Mouse (Mus musculus): Measurements from ENCODE around the gene Cpeb3. TPM values are rescaled to one million over a fixed set of nuclear protein-coding genes. Genes with fewer than 3 reads are reported as not detected.

Cpeb3 gene
- total RNA-seq, 2 experiments from 2014 or later: 77.6 to 93.0 TPM

DNA sequence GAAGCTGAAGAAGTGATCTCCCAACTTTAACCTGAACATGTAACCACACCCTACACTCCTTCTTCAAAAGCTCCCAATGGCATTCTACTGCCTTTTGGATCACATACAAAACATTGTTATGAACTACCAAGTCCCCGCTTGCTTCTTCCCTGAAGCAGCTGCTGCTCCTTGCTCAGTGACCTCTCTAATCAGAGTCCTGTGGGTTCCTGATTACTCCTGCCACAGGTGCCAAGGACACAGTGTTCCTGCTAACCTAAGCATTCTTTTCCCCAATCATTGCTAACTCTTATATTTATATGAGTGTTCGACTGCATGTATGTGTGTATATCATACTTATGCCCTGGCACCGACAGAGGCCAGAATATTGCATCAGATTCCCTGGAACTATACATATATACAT lies 115.2 kb downstream of the Cpeb3 start:
- intact Hi-C loops (cut with DNase I): no loop called here

DNA sequence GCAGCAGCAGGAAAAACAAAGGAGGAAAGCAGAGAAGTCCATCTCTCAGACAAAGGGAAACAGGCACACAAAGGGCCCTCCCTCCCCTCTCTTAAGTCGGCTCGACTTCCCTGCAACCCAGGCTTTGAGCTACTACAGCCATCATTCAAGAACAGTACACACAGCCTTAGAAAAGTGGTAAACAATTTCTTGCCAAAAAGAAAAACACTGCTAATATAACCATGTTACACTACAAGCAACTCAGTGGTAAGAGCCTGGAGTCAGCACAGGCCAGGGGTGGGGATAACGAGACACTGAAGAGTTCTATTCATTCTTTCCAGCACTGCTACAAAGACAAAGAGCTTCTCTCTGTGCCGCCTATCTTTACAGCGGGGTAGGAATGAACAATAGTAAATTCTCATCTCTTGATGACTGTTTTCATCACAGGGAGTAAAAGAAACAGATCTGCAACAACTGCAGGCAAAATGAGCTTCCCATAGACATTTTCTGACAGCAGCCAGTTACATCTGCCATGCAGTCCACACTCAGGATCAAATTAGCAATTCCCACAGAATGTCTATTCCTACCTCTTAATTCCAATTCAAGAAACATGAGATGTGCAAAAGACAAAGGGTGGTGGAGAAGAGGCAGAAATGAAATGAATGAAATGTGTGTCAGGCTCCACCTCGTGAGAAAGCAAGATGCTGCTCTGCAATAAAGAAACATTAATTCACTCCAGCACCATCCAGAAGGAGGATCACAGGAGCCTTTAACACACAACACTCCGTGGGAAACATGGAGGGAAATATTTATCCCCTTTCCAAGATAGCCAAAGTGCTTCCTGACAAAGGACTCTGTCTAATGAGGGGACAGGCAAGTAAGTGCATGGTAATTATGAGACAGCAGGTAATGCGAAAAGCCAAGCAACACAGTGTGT lies 118.0 kb downstream of the Cpeb3 start:
- intact Hi-C loops (cut with DNase I): no loop called here
- DNase-seq: no peak

More for the DNA sequence above, 115.2 kb downstream of the Cpeb3 start:
- DNase-seq: no peak

DNA sequence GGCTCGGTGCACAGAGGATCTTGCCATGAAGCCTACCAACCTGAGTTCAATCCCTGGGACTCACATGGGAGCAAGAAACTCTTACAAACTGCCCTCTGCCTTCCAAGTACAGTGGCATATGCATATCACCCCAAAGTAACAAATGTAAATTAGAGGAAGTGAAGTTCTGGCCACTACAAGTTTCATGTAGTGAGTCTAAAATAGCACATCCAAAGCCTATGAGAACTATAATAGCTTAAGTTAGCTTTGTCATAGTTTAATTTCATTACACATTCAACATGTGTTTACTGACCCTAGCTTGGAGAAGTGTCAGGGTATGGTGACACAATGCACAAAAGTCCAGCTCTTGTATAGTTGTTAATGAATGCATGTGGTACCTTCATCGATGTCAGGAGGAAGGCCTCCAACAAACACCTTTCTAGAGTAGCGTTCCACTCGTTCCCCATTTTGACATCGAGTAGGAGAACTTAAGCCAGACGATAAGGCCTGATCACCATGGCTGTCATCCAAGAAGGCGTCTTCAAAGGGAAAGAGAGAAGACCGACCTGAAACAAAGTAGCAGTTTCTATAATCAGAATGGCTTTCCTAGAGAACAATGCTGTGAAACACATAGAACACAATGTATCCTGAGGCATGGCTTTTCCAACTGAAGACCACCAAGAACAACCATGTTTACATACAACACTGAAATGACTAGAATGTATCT lies 120.2 kb downstream of the Cpeb3 start:
- no peak for DNase-seq
- intact Hi-C loops (cut with DNase I): no loop called here

- intact Hi-C loops (cut with DNase I): no loop called here
- no peak for DNase-seq
These were observed 123.9 kb downstream of the Cpeb3 start for GRCm38 (mm10) chr19:37084546-37084945.

- intact Hi-C loops (cut with DNase I): no loop called here
- DNase-seq: no peak
These were observed 126.9 kb downstream of the Cpeb3 start for GRCm38 (mm10) chr19:37081467-37081866.

GRCm38 (mm10) chr19:37079151-37079550 lies 129.2 kb downstream of the Cpeb3 start:
- intact Hi-C loops (cut with DNase I): loop anchor here (5.0 kb wide), 2 partner anchors 53 to 98 kb away; no protein-coding TSS in a partner anchor
- DNase-seq: no peak

DNA sequence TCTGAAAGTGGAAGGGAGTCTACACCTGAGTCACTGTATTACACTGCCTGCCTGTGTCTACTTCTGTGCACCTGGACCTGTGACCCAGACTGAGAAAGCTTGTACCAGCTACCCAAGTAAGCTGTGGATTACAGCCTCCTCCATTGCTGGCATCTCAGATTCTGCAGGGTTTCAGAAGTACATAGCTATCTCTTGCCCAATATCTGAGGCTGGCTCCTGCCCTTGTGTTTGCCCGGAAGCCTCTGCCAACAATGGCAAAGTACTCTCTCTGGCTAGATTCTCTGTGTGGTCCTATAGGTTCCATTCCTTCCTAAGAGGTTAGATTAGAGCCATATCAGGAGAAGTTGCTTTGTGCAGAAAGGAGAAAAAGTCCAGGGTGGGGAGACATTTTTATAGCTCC lies 129.8 kb downstream of the Cpeb3 start:
- intact Hi-C loops (cut with DNase I): loop anchor here (5.0 kb wide), 2 partner anchors 54 to 99 kb away; no protein-coding TSS in a partner anchor
- no peak for DNase-seq

- intact Hi-C loops (cut with DNase I): loop anchor here (5.0 kb wide), 2 partner anchors 54 to 99 kb away; no protein-coding TSS in a partner anchor
- peak; percentile 49 to 58 for DNase-seq
These were observed 130.3 kb downstream of the Cpeb3 start for GRCm38 (mm10) chr19:37078064-37078463.

DNA sequence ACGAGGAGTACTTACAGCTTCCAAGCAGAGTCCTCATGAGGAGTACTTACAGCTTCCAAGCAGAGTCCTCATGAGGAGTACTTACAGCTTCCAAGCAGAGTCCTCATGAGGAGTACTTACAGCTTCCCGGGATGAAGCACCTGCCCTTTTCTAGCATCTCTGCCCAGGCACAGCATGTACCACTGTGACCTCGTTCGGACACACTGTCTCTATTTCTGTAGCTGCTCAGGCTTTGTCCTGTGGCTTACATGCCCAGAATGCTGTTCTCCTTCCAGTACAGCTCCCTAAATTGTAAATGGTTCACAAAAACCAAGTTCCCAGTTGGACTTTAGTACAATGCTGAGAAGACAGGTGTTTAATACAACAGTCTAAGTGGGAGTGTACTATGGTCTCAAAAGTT lies 131.1 kb downstream of the Cpeb3 start:
- intact Hi-C loops (cut with DNase I): loop anchor here (5.0 kb wide), 2 partner anchors 55 to 100 kb away; no protein-coding TSS in a partner anchor
- peak in 1 of 2 experiments; percentile 36 for DNase-seq

- intact Hi-C loops (cut with DNase I): loop anchor here (5.0 kb wide), 2 partner anchors 56 to 101 kb away; no protein-coding TSS in a partner anchor
- DNase-seq: no peak
These were observed 131.8 kb downstream of the Cpeb3 start for GRCm38 (mm10) chr19:37076646-37077045.

GRCm38 (mm10) chr19:37076116-37076515 lies 132.3 kb downstream of the Cpeb3 start:
- intact Hi-C loops (cut with DNase I): loop anchor here (5.0 kb wide), 2 partner anchors 56 to 101 kb away; no protein-coding TSS in a partner anchor

GRCm38 (mm10) chr19:37075690-37076089 lies 132.7 kb downstream of the Cpeb3 start:
- intact Hi-C loops (cut with DNase I): loop anchor here (5.0 kb wide), 2 partner anchors 57 to 102 kb away; no protein-coding TSS in a partner anchor
- no peak for DNase-seq

More at GRCm38 (mm10) chr19:37076116-37076515, 132.3 kb downstream of the Cpeb3 start:
- no peak for DNase-seq

DNA sequence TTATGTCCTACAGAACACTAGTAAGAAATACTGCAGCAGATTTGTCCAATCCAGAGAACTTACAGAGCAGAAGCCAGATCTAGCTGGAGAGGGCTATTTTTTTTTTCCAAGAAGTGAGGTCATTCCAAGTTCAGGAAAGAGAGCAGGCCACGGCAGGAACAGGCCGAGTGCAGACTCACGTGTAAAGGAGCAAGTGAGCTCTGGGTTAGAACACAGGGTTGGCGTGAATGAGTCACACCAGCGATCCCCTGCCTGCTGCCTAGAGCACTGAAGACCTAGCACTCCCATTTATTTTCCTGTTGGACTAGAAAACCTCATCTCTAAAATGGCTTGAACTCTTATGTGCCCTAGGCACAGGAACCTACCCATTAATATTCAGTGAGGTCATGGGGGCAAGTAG lies 133.7 kb downstream of the Cpeb3 start:
- no peak for DNase-seq
- intact Hi-C loops (cut with DNase I): loop anchor here (5.0 kb wide), 2 partner anchors 58 to 103 kb away; no protein-coding TSS in a partner anchor

- DNase-seq: peak in 1 of 2 experiments; percentile 25
- intact Hi-C loops (cut with DNase I): no loop called here
These were observed 134.1 kb downstream of the Cpeb3 start for GRCm38 (mm10) chr19:37074276-37074675.

DNA sequence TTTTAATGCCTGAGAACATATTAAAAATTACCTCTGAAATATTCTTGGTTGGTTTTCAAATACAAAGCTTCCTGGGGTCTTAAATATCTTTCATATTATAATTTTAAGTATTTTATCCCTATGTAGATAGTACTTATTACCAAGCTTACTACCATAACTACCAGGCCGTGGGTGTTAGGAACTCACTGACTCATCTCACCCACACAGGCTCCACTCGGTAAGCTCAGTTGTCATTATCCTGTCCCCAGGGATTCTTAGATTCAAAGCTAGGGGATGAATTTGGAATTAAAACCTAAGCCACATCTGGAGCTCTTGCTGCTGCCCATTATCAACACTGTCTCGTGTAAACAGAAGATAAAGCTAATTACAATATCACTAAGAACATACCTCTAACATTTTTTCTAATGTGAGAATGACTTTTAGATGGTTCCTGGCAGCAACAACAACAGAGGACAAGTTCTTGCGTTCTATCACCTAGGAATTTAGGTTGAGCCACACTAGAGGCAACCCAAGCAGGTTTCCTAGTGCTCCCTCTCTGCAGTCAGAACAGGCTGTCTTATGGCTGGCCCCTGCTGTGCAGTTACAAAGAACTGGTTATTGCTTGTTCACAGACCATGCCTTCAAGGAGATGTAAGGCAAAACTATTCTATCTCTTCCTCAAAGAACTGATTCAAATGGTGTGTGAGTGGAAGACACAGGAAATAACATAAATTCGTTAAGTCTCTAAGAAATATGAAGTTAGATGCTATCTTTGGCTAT lies 135.4 kb downstream of the Cpeb3 start:
- DNase-seq: no peak
- intact Hi-C loops (cut with DNase I): no loop called here

DNA sequence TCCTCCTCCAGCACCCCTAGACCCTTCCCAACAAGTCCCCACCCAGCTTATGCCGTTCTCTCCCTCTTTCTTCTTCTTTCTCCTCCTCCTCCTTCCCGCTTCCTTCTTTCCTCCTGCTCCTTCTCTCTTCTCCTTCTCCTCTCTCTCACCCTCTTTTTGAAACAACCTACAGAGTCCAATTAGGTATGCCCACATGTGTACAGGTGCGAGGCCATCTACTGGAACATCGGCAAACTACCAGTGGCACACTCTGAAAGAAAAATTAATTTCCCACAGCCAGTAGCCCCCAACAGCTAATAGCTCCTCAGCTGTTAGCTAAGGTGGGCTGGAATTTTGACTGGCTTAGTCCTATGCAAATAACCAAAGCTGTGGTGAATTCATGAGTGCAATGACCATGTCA lies 139.2 kb downstream of the Cpeb3 start:
- intact Hi-C loops (cut with DNase I): no loop called here
- DNase-seq: no peak

- intact Hi-C loops (cut with DNase I): no loop called here
- DNase-seq: no peak
These were observed 148.3 kb downstream of the Cpeb3 start for GRCm38 (mm10) chr19:37060078-37060477.

DNA sequence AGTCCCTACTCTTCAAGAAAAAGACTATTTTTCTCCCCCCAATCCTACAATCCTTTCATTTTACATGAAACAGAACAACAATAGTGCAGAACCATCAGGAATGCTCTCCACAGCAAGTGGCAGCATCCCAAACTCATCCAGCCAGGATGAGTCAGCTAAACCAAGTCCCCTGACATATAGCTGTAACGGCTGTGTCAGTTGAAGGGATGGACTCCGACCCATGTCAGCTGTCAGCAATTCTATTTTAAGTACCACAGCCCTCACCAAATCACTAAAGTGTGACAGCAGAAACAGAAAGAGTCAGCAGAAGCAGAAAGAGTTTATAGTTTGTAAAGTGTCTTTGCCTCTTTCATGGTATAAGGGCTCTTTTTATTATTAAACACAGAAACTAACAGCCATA lies 148.8 kb downstream of the Cpeb3 start:
- intact Hi-C loops (cut with DNase I): no loop called here

GRCm38 (mm10) chr19:37057161-37057905 lies 151.1 kb downstream of the Cpeb3 start:
- no peak for DNase-seq
- intact Hi-C loops (cut with DNase I): no loop called here

More for the DNA sequence above, 148.8 kb downstream of the Cpeb3 start:
- peak in 1 of 2 experiments; percentile 48 for DNase-seq
